Mouse (Mus musculus) limb, embryonic 12.5 days (tissue): ENCODE data around the gene Ppp4r2. TPM values are rescaled to one million over a fixed set of nuclear protein-coding genes. Genes with fewer than 3 reads are reported as not detected.

Experiments
- polyA plus RNA-seq: library from polyadenylated mRNA; unstranded; fragments of >200 nt; fragmentation: Nextera tagmentation; extraction: Ambion mirVana; gene quantifications from 2 replicates; pipeline ENCODE4 v1.2.1, GENCODE M21; 2016

The Ppp4r2 gene
- polyA plus RNA-seq, 1 experiment from 2014 or later = 25.0 TPM

Other genes starting within 250 kb of the Ppp4r2 start
- 19.3 and 20.1 TPM in 2 replicates for gene Shq1, start 162.5 kb upstream of the Ppp4r2 start, polyA plus RNA-seq
- gene Gxylt2, start 128.9 kb upstream of the Ppp4r2 start, polyA plus RNA-seq = 10.9 and 12.5 TPM in 2 replicates